Mouse (Mus musculus) embryonic fibroblast, embryonic 13.5 days (primary cell): ENCODE data around the gene Scml4. TPM values are rescaled to one million over a fixed set of nuclear protein-coding genes. Genes with fewer than 3 reads are reported as not detected.

ENCODE experiments used
- H3K27ac ChIP-seq: 2 replicates; pipeline ENCODE4 v1.5.1; 2012; ENCODE audit warnings: low read length, control low read depth, inconsistent platforms; ENCODE audit not compliant: insufficient read depth
- H3K4me1 ChIP-seq: 2 replicates; pipeline ENCODE4 v1.6.1; 2011; ENCODE audit warnings: low read length; ENCODE audit not compliant: control insufficient read depth, insufficient read depth
- H3K4me3 ChIP-seq: 2 replicates; pipeline ENCODE4 v1.5.1; 2011; ENCODE audit warnings: mild to moderate bottlenecking, control low read depth, low read length; ENCODE audit not compliant: insufficient read depth
- CTCF ChIP-seq: IDR thresholded peaks from 2 replicates; pipeline ENCODE4 v1.5.1; 2011; ENCODE audit warnings: mild to moderate bottlenecking, control low read depth, low read length, moderate library complexity, borderline replicate concordance; ENCODE audit not compliant: insufficient read depth
- POLR2A ChIP-seq: IDR thresholded peaks from 2 replicates; pipeline ENCODE4 v1.6.1; 2011; ENCODE audit warnings: low read depth, mild to moderate bottlenecking, control low read depth, low read length, moderate library complexity
- polyA plus RNA-seq: library from polyadenylated mRNA; stranded (reverse); fragments of >200 nt; gene quantifications from 2 replicates; pipeline ENCODE4 v1.2.4, GENCODE M21; 2011; ENCODE audit warnings: low read depth; ENCODE audit not compliant: missing spikeins, insufficient read length

Scml4 gene
- polyA plus RNA-seq, 1 experiment, result 0.72 TPM

- TF ChIP-seq POLR2A (no peak), CTCF (no peak)
- no peak overlapping the region for H3K4me3 ChIP-seq
- H3K4me1 ChIP-seq, result no peaks in the 10 kb centered on the region
- no peak overlapping the region for H3K27ac ChIP-seq
These were observed 59.6 kb downstream of the Scml4 start for GRCm38 (mm10) chr10:42919786-42920185.

GRCm38 (mm10) chr10:42925103-42925866 is 65.1 kb downstream of the Scml4 start:
- Histone ChIP-seq H3K4me1 (no peaks in the 10 kb centered on the region), H3K4me3 (no peak overlapping the region), H3K27ac (no peak overlapping the region)
- no peak for TF ChIP-seq CTCF
- TF ChIP-seq POLR2A, result no peak

DNA sequence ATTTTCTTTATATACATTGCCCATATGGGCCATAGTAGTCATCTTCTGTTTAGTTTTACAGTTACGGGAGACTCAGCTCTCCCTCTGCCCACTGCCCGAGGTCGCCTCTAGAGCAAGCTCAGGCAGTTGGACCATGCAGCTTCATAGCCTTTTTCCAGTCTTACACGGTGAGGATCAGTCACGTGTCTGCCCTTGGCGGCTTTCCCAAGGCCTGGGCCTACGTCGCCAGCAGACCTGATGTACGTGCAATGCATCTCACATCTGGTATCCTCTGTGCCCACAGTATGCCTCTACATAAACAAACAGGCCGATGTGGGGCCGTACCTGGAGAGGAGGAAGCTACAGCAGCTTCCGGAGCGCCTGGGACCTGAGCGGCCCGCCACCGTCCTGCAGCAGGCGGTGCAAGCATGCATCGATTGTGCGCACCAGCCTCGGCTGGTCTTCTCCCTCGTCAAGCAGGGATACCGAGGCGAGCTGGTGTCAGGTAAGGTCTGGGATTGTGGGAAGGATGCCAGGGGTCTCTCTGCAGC is 70.0 kb downstream of the Scml4 start:
- no peak overlapping the region for H3K4me3 ChIP-seq
- H3K4me1 ChIP-seq, result no peaks in the 10 kb centered on the region
- no peak for TF ChIP-seq POLR2A
- no peak for TF ChIP-seq CTCF
- no peak overlapping the region for H3K27ac ChIP-seq

DNA sequence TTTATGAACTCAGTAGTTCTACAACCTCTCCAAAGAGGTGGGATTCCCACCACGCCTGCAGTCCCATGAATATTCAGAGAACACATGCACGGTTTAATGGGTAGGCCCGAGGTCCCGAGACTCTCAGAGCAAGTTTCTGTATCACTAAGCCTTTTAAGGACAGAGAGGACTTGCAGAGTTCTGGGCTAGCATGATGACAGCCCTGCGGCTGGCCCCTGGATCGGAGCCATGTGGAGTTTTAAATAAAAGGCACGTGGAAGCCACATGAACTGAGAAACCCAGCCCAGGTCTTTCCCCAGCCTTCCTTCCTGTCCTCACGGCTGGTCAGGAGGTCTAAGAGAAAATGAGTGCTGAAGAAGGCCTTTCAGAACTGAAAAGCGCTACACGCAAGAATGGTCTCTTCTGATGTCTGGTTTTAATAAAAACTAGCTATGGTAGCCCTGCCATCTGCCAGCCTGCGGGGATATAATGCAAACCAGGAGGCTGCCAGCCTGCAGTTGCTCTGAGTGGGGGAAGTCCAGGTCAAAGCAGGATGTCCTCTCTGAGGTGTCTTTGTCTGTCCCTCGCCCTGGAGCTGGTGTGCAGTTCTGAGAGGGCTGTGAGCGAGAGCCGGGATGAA is 72.8 kb downstream of the Scml4 start:
- TF ChIP-seq POLR2A (no peak), CTCF (no peak)
- no peak overlapping the region for H3K27ac ChIP-seq
- no peak overlapping the region for H3K4me3 ChIP-seq
- H3K4me1 ChIP-seq, result no peaks in the 10 kb centered on the region

DNA sequence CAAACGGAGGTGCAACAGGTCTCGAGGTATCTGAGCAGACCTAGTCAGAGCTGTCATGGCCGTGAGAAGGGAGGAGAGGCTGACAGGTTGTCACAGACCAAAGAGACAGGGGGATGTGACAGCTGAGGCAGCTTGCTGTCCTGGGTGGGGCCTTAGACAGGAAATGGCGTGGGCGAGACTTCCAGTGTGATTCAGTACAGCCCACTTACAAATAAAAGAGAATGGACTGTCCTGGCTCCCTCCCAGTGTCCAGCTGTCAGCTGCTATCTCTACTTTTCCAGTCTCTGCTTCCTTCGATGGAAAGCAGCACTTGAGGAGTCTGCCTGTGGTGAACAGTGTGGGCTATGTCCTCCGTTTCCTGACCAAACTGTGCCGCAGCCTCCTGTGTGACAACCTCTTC is 74.5 kb downstream of the Scml4 start:
- H3K4me1 ChIP-seq, result no peaks in the 10 kb centered on the region
- no peak for TF ChIP-seq CTCF
- no peak for TF ChIP-seq POLR2A
- H3K4me3 ChIP-seq, result no peak overlapping the region

DNA sequence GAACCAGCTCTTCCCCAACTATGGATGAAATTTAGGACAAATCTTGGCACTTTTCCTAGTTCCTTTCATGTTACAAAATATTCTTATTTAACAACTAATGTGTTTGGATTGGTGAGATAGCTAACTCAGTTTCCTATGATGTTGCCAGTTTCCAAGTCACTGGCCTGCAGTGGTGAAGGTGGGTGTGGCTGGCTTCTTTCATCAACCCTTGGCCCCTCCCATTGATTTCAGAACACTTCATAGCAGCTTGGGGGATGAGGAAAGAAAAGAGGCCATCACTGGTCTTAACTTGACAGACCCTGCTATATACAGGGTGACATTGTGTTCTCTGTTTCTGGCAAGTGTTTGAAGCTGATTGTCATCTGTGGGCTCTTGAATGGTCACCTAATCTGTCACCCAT is 76.0 kb downstream of the Scml4 start:
- H3K27ac ChIP-seq, result no peak overlapping the region
- TF ChIP-seq CTCF (no peak), POLR2A (no peak)
- no peak overlapping the region for H3K4me3 ChIP-seq
- H3K4me1 ChIP-seq, result no peaks in the 10 kb centered on the region

More for the DNA sequence above, 74.5 kb downstream of the Scml4 start:
- H3K27ac ChIP-seq, result no peak overlapping the region

DNA sequence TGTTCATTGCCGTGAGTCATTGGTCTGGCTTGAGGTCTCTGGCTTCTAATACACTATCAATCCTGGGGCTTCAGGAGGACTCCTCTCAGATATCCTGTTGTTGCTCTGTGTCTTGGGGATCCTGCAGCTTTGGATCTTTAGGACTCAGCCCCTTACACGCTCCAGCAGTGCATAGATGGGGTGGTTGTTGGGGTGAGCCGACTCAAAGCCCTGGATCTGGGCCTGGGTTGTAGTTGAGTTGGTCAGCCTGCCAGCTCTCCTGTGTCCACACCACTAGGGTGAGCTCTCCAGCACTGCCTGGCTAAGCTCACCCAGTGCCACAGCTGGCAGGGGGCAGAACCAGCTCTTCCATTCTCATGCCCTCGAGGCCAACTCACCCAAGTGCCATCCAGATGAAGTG is 78.2 kb downstream of the Scml4 start:
- no peak overlapping the region for H3K4me3 ChIP-seq
- TF ChIP-seq CTCF (no peak), POLR2A (no peak)
- H3K4me1 ChIP-seq, result no peaks in the 10 kb centered on the region
- H3K27ac ChIP-seq, result no peak overlapping the region

GRCm38 (mm10) chr10:42939691-42940090 is 79.5 kb downstream of the Scml4 start:
- Histone ChIP-seq H3K27ac (no peak overlapping the region), H3K4me3 (no peak overlapping the region), H3K4me1 (no peaks in the 10 kb centered on the region)
- TF ChIP-seq CTCF (no peak), POLR2A (no peak)

DNA sequence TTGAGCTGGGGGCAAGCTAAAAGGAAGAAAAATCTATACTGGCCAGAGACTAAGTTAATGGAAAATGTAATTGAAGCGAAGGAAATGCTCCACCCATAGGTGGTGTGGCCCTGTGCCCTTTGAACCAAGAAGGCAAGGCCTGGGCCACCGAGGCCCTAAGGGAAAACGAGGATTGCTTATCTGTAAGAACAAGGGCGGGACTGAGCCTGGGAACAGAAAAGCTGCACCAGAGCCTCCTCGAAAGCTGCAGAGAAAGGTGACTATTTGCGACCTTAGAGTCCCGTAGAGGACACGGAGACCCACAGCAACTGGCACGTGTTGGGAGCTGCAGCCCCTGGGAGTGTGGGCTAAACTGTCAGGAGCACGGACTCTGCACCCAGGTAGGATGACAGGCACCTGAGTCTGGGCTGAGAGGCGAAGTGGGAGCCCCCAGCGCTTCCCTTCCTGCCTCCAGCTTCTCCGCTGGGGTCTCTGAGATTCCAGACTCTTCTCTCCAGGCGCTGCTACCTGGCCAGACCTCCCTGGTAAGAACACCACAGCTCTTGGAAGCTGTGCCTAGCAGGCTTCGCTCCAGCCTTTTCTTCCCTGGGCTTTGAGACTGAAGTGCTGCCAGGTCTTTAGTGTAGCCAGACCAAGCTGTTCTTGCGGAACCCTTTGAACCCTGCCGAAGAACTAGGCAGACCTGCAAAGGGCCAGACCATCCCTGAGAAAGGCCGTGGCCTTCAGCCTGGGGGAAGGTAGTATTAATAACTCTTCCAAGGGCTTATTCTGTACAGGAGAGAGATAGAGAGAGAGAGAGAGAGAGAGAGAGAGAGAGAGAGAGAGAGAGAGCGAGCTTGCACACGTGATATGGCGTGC is 80.3 kb downstream of the Scml4 start:
- Histone ChIP-seq H3K4me3 (no peak overlapping the region), H3K4me1 (no peaks in the 10 kb centered on the region), H3K27ac (no peak overlapping the region)
- TF ChIP-seq CTCF (no peak), POLR2A (no peak)

DNA sequence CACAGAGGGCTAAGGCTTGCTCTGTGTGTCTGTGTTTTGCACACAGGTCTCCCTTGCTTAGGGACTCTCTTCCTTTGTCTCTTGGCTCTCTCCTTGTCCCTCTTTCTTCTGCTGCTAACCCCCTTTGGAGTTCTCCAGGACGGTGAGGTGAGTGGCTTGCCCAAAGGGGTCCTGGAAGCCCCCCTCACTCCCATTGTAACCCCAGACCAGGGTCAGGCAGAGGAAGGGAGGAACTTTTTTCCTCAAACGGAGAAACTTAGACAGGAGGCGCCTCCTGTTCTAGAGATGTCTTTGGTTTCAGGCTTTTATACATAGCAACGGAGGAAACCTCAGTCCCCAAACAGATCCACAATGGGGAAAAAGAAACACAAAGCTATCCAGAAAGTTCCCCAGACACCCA is 81.1 kb downstream of the Scml4 start:
- no peaks in the 10 kb centered on the region for H3K4me1 ChIP-seq
- no peak overlapping the region for H3K27ac ChIP-seq
- H3K4me3 ChIP-seq, result no peak overlapping the region
- TF ChIP-seq CTCF (no peak), POLR2A (no peak)
